ENCODE assay signal across 8 mouse cellular contexts in the genomic region with DNA sequence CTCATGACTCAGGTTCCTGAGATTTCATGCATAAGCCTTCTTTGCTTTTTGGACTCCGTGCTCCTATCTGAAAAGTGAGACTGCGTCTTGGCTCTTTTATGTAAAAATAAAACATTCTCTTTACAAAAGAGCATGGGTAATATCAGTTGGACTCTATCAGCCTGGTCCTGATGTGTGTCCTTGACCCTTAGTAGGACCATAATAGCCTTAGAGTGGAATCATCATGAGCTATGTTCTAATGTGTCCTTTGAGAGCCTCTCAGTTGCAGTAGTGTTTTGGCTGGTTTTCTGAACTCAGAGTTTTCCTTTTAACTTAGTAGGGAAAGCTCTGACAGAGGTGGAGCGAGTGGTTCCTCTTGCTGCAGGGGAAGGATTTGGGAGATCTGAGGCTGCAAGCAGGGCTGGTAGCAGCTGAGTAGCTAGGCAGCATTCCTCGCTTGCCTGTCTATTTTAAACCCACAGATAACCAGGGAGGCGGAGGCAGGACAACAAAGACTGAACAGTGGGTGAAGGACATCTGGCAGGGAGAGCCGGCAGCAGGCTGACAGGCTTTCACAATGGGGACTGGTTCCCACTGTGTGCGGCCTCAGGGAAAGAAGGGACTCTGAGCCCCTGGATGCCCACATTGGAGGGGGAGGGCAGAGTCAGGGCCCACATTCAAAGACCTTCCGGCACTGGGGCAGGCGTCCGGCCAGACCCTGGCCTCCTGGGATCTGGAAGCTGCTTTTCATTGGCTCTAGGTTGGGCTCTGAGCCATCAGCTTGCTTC. TPM values are rescaled to one million over a fixed set of nuclear protein-coding genes. Genes with fewer than 3 reads are reported as not detected.
DNase-seq lines count a peak whose midpoint lies in the region; ATAC-seq and TF ChIP-seq lines count a peak whose summit lies in the region.

No protein-coding gene starts in this region.

- no peak for DNase-seq in intestine, embryonic 14.5 days (ENCODE audit: low spot score)
- peak; percentile 97 for DNase-seq in brain, embryonic 14.5 days (ENCODE audit: low read depth)
- DNase-seq in frontal cortex, postnatal 36 days (ENCODE audit: low spot score in 2 of 2), result peak; percentile 80 to 89
- DNase-seq in right cerebral cortex, postnatal 14 days, result peak; percentile 57
- DNase-seq in urinary bladder, adult 2 months (ENCODE audit: low spot score), result no peak

- H3K4me2 ChIP-seq in intestine, embryonic 14.5 days (ENCODE audit: low read length), result no peak overlapping the region
- H3K4me2 ChIP-seq in intestine, postnatal 0 days (replicated peaks; ENCODE audit: low read depth), result no peak overlapping the region
- H3K4me2 ChIP-seq in intestine, embryonic 16.5 days (ENCODE audit: low read depth, low read length), result no peak overlapping the region
- H3K4me2 ChIP-seq in liver, embryonic 12.5 days, result no peak overlapping the region

- no peaks in the 10 kb centered on the region for H3K36me3 ChIP-seq in intestine, embryonic 14.5 days (ENCODE audit: control insufficient read depth, insufficient read depth, low read length)
- H3K36me3 ChIP-seq in intestine, postnatal 0 days (ENCODE audit: control insufficient read depth, insufficient read depth), result no peaks in the 10 kb centered on the region
- no peaks in the 10 kb centered on the region for H3K36me3 ChIP-seq in intestine, embryonic 16.5 days (ENCODE audit: control insufficient read depth, insufficient read depth, low read length)
- no peaks in the 10 kb centered on the region for H3K36me3 ChIP-seq in liver, embryonic 12.5 days

- peaks cover 18% of the 10 kb centered on the region for H3K4me1 ChIP-seq in intestine, embryonic 14.5 days (replicated peaks; ENCODE audit: control insufficient read depth, insufficient read depth, low read length)
- H3K4me1 ChIP-seq in intestine, postnatal 0 days (replicated peaks; ENCODE audit: control insufficient read depth, insufficient read depth, low read length), result peaks cover 5% of the 10 kb centered on the region
- H3K4me1 ChIP-seq in intestine, embryonic 16.5 days (ENCODE audit: control insufficient read depth, insufficient read depth, low read length), result peaks cover 7% of the 10 kb centered on the region
- peaks cover 54% of the 10 kb centered on the region for H3K4me1 ChIP-seq in liver, embryonic 12.5 days

- 51% methylated on average over 10 of the region's 10 CpGs for WGBS in intestine, embryonic 14.5 days
- WGBS in intestine, postnatal 0 days, result 56% methylated on average over 10 of the region's 10 CpGs
- WGBS in intestine, embryonic 16.5 days, result 56% methylated on average over 10 of the region's 10 CpGs
- WGBS in liver, embryonic 12.5 days (ENCODE audit: insufficient replicate concordance), result 45% methylated on average over 10 of the region's 10 CpGs

- TF ChIP-seq POLR2A in brain, embryonic 14.5 days (IDR thresholded peaks at IDR 0.05; ENCODE audit: borderline replicate concordance, extremely low read depth, insufficient read depth, insufficient read length, poor library complexity, severe bottlenecking), result no peak

- H3K9me3 ChIP-seq in intestine, embryonic 14.5 days (ENCODE audit: control insufficient read depth, low read length), result no peaks in the 10 kb centered on the region
- H3K9me3 ChIP-seq in intestine, postnatal 0 days (ENCODE audit: control insufficient read depth), result no peaks in the 10 kb centered on the region
- H3K9me3 ChIP-seq in intestine, embryonic 16.5 days (ENCODE audit: control insufficient read depth, low read length), result no peaks in the 10 kb centered on the region
- no peaks in the 10 kb centered on the region for H3K9me3 ChIP-seq in liver, embryonic 12.5 days (replicated peaks)

- no peak overlapping the region for H3K9ac ChIP-seq in intestine, embryonic 14.5 days (ENCODE audit: low read length)
- no peak overlapping the region for H3K9ac ChIP-seq in intestine, postnatal 0 days (ENCODE audit: low read depth, low read length)
- no peak overlapping the region for H3K9ac ChIP-seq in intestine, embryonic 16.5 days (ENCODE audit: low read depth, low read length)
- 0 out of 2 replicates have a peak overlapping the region, but pooled peaks have one; percentile 22 for H3K9ac ChIP-seq in liver, embryonic 12.5 days

- no peak overlapping the region for H3K4me3 ChIP-seq in intestine, embryonic 14.5 days (ENCODE audit: low read depth, low read length)
- no peak overlapping the region for H3K4me3 ChIP-seq in intestine, postnatal 0 days (ENCODE audit: low read depth, low read length)
- no peak overlapping the region for H3K4me3 ChIP-seq in intestine, embryonic 16.5 days (ENCODE audit: low read length)
- H3K4me3 ChIP-seq in liver, embryonic 12.5 days, result no peak overlapping the region

- H3K27ac ChIP-seq in intestine, embryonic 14.5 days (ENCODE audit: low read depth), result 0 out of 2 replicates have a peak overlapping the region, but pooled peaks have one; percentile 3
- H3K27ac ChIP-seq in intestine, postnatal 0 days (ENCODE audit: low read depth, low read length), result no peak overlapping the region
- H3K27ac ChIP-seq in intestine, embryonic 16.5 days (ENCODE audit: low read length), result peak overlapping the region; percentile 60
- peak overlapping the region; percentile 75 for H3K27ac ChIP-seq in liver, embryonic 12.5 days

- no peak for TF ChIP-seq CTCF in intestine, postnatal 0 days (IDR thresholded peaks at IDR 0.05; ENCODE audit: low read depth)
- TF ChIP-seq CTCF in brain, embryonic 14.5 days (IDR thresholded peaks at IDR 0.05; ENCODE audit: borderline replicate concordance, extremely low read depth, insufficient read depth, insufficient read length), result no peak

- H3K27me3 ChIP-seq in intestine, embryonic 14.5 days (replicated peaks; ENCODE audit: control insufficient read depth, insufficient read depth, low read length), result no peaks in the 10 kb centered on the region
- no peaks in the 10 kb centered on the region for H3K27me3 ChIP-seq in intestine, postnatal 0 days (replicated peaks; ENCODE audit: control insufficient read depth, insufficient read depth, low read length)
- no peaks in the 10 kb centered on the region for H3K27me3 ChIP-seq in intestine, embryonic 16.5 days (replicated peaks; ENCODE audit: control insufficient read depth, insufficient read depth, low read length)
- H3K27me3 ChIP-seq in liver, embryonic 12.5 days (replicated peaks), result no peaks in the 10 kb centered on the region

- no peak for ATAC-seq in intestine, embryonic 14.5 days (replicated peaks; ENCODE audit: low FRiP score, low TSS enrichment, low read depth)
- no peak for ATAC-seq in intestine, postnatal 0 days
- ATAC-seq in intestine, embryonic 16.5 days, result 0 out of 2 replicates have a peak, but pooled peaks have one; percentile 23
- ATAC-seq in liver, embryonic 12.5 days, result peak; percentile 52

RNA-seq across cellular contexts. Expression of a gene that starts 11.3 kb away (rescaled TPM):
- polyA plus RNA-seq in intestine, embryonic 14.5 days (2014; fragmentation: Nextera tagmentation; extraction: Ambion mirVana), result 26.4 and 27.7 TPM in 2 replicates
- polyA plus RNA-seq in intestine, postnatal 0 days (2015; fragmentation: Nextera tagmentation; extraction: Ambion mirVana), result 16.7 and 17.8 TPM in 2 replicates
- 79.9 and 107 TPM in 2 replicates for polyA plus RNA-seq in brain, embryonic 14.5 days (2012; rRNA removed)
- polyA plus RNA-seq in intestine, embryonic 16.5 days (2015; fragmentation: Nextera tagmentation; extraction: Ambion mirVana), result 25.7 and 27.1 TPM in 2 replicates
- 20.9 and 21.8 TPM in 2 replicates for polyA plus RNA-seq in liver, embryonic 12.5 days (2016; fragmentation: Nextera tagmentation; extraction: Ambion mirVana)
- 34.2 and 38.8 TPM in 2 replicates for polyA plus RNA-seq in urinary bladder, adult 2 months (2012; rRNA removed)

RNA-seq across cellular contexts. Expression of a gene that starts 52.2 kb away (rescaled TPM):
- polyA plus RNA-seq in intestine, embryonic 14.5 days (2014; fragmentation: Nextera tagmentation; extraction: Ambion mirVana), result 1.5 and 1.8 TPM in 2 replicates
- 4.0 and 4.6 TPM in 2 replicates for polyA plus RNA-seq in intestine, postnatal 0 days (2015; fragmentation: Nextera tagmentation; extraction: Ambion mirVana)
- 6.5 and 9.6 TPM in 2 replicates for polyA plus RNA-seq in brain, embryonic 14.5 days (2012; rRNA removed)
- 2.5 and 3.2 TPM in 2 replicates for polyA plus RNA-seq in intestine, embryonic 16.5 days (2015; fragmentation: Nextera tagmentation; extraction: Ambion mirVana)
- polyA plus RNA-seq in liver, embryonic 12.5 days (2016; fragmentation: Nextera tagmentation; extraction: Ambion mirVana), result 5.0 and 5.6 TPM in 2 replicates
- polyA plus RNA-seq in urinary bladder, adult 2 months (2012; rRNA removed), result 2.2 and 3.8 TPM in 2 replicates

Comparison
In these comparisons a context has a peak if more than half of its experiments do, and no peak if none do; other contexts are left out.
1. ATAC-seq: peak in intestine, embryonic 16.5 days (single experiment) and liver, embryonic 12.5 days (single experiment); none in intestine, embryonic 14.5 days (single experiment) and intestine, postnatal 0 days (single experiment).
2. DNase-seq: peak in brain, embryonic 14.5 days (single experiment), frontal cortex, postnatal 36 days (2 of 2) and right cerebral cortex, postnatal 14 days (single experiment); none in intestine, embryonic 14.5 days (single experiment) and urinary bladder, adult 2 months (single experiment).